Mouse (Mus musculus): ENCODE results near the gene Cyct.

- TF ChIP-seq CTCF (IDR thresholded peaks at IDR 0.05; ENCODE audit: insufficient read depth, low read length): no peak
- no peak for TF ChIP-seq POLR2A (IDR thresholded peaks at IDR 0.05; ENCODE audit: borderline replicate concordance, extremely low read depth, low read depth, low read length)
Observed at GRCm38 (mm10) chr2:76409526-76409925, 49.3 kb upstream of the Cyct start.

Measured in lung, adult 2 months (tissue).